Mouse (Mus musculus): Measurements from ENCODE around the gene Rhoh.
A peak's percentile ranks its signal among the peaks of the same experiment; 100 is the strongest.

Gene Rhoh

GRCm38 (mm10) chr5:65934783-65935182 is 73.8 kb downstream of the Rhoh start, which contains the start of gene Chrna9:
Gene Chrna9 (plus strand): TSS chr5:65934921.
- DNase-seq: peak; percentile 59 to 72

GRCm38 (mm10) chr5:65937011-65937726 is 76.2 kb downstream of the Rhoh start:
- DNase-seq: peak in 1 of 2 experiments; percentile 38

DNA sequence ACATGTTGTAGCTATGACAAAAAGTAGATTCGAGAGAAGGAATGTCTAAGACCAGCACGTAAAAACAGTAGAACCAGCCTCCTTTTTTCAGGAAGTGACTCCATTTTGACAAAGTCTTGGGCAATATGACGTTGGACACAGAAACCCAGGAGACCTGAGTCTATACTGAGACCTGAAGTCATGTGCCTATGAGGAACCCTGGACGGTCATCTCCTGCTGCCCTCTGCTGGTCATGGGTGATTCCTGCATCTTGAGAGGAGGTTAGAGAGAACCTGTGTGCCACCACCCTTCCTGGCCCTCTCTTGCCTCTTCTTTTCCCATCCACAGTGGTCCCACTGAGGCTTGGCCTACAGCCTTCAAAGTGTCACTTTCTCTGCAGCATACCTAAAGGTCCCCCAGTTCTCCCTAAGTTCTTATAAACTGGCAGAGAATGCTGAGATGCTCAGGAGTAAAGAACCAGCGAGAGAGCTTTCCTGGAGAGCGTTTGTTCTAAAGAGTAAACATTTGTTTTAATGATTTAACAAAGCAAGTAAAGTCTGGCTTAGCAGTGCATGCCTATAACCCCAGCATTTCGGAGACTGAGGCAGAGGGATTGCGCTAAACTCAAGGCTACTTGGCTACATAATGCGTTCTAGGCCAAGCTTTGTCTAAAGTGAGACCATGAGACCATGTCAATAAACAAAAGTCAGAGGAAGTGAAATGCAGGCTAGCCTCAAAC is 77.1 kb downstream of the Rhoh start:
- peak; percentile 74 to 87 for DNase-seq

- DNase-seq: no peak
Measured at GRCm38 (mm10) chr5:65941145-65941544, 80.1 kb downstream of the Rhoh start.

Data from thymus, adult 18-20 months (tissue).